Mouse (Mus musculus) regulatory T cell (primary cell): ENCODE measurements at regions not wholly inside any gene's neighbourhood (a gene's known extent, or its start where the extent isn't known, plus 50 kb on each side); places are given as distances from the start of the nearest gene placed in this dataset.

ENCODE experiments used
- in situ Hi-C: fragments of 300-600 bp; cut with MboI, MseI; formaldehyde crosslinking; loops from one replicate; pipeline ENCODE4 v1.15.1; 2025; ENCODE audit warnings: high pct_unique_total_duplicates

DNA sequence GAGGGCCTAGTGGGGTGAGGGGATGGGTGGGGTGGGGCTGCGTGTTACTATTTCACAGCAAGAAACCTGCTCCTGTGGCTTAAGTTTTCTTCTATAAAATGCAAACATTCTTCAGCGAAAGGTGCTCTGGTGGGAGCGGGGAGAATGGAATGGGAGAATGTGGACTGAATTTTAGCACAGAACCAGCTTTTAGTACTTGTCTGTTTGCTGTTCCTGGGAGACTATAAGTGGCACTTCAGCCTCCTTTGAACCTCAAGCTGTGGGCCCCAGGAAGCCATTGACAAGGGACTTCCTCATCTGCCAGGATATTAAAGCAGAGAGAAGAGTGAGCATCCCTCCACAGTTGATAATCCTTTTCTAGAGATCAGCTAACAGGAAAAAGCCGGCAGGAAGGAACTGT is 580.2 kb downstream of the Zfp706 start:
- in situ Hi-C loops: no loop called here

DNA sequence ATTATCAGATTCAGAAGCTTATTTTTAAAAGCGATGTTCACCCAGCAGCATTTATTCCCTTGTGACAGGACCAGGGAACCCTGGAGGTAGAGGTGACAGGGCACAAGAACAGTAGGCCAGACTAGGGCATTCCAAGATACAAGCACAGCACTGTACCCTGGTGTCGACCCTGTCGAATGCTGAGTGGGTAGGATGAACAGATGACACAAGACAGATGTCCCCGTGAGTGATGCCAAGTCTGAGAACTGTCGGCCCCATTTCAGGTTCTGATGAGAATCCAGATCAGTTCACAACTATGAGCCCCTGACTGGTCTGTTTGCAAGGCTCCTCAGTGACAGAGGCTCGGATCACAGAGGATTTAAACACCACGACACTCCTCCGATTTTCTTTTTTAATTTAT is 581.7 kb downstream of the Zfp706 start:
- in situ Hi-C loops: no loop called here

DNA sequence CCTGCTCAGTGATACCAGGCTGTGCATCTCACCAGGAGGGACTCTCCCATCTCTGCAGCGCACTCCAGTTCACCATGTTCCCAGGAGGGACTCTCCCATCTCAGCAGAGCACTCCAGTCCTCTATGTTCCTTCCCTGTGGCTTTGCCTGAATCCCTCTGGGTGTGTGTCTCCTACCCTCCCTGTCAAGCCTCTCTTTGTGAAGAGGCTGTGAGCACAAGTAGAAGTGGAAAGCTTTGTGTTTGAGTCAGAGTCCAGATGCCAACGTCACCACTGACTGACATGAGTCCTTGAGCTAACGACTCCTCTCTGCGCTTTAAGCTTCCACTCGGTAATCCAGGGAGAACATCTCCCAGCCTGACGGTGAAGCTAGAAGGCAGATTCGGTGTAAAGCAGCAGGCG is 583.5 kb downstream of the Zfp706 start:
- in situ Hi-C loops: no loop called here

DNA sequence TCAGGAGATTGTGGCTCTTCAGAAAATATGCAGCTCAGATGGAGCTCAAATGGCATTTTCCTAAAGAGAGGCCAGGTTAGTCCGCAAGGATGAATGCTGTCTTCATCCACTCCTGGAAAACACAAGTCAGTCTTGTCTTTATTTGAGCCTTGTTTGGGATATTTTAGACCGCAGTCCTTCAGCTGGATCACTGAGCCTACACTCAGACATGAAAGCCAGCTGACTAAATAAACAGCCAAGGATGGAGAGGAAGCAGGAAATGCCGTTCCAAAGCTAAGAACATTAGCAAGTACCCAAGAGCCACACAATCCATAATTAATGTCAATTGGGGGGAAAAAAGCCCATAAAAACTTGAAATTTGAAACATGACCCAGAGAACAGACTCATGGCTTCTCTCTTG is 584.8 kb downstream of the Zfp706 start:
- in situ Hi-C loops: no loop called here

DNA sequence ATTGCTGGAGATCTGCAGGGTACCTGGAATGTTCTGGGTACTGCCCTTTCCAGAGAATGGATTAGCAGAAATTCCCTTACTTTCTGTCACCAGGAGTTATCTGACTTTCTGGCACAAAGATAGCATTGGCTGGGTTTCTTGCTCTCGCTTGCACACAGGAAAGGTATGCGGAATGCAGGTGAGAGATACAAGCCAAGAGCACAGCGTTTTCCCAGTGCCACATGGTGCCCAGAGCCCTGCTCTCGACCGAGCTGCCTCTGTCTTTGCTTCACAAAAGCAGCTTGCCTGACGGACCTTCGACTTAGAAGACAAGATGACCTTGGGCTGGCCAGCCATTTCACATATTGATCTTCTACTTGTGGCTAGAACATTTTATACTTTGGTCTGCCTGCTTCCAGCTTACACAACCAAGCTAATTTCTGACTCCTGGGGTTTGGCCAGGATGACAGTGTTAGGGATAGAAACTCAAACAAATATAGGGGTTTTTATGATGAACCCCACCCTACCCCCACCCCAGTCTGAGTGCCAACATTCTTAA is 587.6 kb downstream of the Zfp706 start:
- in situ Hi-C loops: no loop called here

DNA sequence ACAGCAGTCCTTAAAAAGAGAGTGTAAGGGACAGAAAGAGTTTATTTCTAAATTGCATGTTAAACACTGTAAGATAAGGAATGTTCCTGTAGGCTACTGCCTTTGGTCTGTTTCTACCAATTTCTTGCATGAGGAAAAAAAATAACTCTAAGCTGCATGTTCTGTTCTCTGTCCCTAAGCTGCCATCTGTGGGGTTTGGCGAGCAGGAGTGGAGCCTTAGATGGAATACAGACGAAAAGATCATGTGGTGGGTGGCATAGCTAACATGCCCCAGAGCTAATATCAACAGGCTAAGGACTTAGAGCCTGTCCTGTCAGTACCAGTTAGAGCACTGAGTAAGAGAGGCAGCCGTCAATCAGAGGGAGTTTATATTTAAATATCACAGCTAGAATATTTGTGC is 590.1 kb downstream of the Zfp706 start:
- in situ Hi-C loops: no loop called here

DNA sequence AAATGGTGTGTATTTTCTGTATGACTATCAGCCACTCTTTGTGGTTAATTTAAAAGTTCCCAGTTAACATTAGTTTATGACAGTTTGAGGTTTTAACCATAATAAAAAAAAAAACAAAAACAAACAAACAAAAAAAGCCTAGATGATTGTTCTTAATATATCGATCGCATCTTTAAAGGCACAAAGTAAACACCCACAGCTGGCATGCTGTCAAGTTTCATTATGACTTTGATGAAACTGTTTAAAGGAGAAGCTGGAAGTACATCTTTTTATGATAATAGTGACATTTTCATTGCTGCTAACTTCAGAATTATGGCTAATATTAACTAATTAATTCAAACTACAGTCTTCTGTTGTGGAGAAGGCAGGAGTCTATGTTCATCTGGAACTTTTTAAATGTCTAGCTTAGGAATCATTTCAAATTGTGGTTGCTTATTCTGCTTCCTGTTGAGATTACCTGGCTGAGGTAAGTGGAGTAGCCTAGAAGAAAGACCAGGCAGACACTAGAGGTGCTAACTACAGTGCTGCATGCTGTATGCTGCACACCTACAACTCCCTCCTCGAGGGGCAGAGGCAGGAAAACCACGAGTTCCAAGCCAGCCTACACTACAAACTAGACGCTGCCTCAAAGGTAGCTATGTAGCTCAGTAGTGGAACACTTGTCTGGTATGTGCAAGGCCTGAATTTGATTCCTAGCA is 591.9 kb downstream of the Zfp706 start:
- in situ Hi-C loops: no loop called here

DNA sequence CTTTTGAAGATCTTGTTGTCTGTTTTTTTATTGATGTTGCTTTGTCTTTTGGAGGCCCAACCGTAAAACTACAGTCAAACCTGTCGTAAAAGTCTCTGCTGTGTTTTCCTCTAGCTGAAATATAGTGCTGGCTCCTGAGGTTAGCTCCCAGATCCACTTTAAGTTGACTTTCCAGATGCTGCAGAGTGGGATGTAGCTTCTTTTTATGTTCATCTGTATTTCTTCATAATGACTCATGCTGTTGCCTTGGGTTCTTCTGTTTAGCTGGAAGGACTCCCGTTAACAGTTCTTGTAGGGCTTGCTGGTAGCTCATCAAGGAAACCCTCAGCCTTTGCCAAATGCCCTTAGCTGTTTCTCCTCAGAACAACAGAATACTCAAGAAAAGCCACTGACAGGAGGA is 595.6 kb downstream of the Zfp706 start:
- in situ Hi-C loops: no loop called here

DNA sequence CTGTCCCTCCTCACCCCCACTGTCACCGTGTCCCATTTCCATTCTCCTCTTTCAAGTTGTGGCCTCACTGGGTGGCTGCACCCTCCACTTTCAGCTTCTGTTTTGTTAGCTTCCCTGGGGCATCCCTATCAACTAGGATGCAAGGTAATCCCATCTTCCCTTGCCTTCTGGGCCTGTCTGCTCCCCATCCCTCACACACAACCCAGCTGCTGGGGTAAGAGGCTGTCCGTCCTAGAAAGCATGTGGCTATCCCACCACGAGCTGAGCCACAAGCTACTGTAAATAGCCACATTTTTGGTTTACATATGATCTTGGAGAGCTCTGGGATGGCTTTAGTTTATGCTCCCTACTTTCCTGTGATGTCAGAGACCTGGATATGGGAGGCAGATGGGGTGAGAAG is 602.1 kb downstream of the Zfp706 start:
- in situ Hi-C loops: no loop called here

DNA sequence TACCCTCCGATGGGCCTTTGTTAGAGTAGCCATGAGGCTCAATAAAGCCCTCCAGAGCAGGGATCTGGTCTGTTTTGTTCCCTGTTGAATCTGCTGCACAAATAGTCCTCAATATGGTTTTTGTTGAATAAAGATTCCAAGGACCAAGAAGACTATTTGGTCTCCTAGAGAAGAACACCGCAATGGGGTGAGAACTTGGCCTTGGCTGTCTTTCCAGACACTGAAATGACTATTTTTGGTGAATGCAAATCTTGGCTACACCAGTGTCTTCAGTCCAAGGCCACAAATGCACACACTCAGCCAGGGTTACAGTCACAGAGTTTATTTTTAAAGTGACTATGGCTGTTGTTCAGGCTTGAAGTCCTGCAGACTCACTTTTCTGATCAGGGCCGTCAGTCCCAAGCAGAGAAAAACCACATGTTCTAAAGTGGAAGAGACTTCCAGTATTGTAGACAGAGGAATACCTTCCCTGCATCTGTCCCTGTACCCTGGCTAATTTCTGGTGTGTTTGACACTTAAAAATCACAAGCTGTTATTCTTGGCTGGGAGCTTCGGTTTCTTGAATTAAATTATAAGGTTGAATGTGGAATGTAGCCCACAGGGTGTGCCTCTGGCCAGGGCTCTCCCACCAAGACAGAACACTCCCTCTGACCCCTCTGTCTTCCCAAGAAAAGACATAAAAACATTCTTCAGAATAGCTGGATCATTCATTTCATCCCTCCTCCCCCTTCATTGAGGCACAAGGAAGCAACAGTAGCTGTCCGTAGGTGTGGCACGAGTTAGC is 604.0 kb downstream of the Zfp706 start:
- in situ Hi-C loops: no loop called here

DNA sequence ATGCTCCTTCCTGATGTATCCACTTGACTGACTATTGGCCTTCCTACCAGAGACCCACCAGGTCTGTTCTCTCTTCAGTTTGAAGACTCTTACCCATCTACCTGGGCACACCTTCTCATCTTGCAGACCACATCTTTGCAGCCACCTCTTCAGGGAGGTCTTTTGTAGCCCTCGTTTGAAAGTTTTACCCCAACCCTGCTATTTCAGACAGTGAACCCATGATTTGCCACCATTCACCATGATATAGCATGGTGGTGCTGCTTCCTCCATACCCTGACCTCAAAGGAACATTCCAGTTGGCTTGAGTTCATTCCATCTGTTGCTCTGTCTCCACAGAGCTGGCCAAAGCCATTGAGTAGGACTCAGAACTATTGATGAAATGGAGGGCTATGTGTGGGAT is 605.5 kb downstream of the Zfp706 start:
- in situ Hi-C loops: no loop called here

DNA sequence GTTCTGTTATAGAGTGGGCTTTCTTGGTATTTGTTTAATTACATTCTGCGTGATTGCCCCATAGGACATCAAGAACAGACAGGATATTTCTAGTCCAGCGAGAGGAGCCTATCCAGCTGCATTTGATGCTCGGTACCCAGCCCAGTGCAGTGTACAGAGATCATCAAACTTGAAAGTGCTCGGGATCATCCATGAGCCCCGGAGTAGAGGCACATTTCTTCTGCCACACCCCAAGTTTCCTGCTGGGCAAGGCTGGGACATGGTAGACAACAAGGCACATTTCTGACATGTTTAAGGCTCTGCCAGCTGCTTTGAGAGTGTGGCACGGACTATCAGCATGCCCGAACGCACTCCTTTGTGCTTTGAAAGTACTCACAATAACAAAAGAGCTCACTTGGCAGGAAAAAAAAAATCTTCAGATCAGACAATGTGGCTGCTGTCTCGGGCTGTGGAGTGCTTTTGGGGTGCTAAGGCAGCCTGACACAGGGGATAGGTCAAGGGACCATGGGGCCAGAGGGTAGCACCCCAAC is 607.2 kb downstream of the Zfp706 start:
- in situ Hi-C loops: no loop called here

DNA sequence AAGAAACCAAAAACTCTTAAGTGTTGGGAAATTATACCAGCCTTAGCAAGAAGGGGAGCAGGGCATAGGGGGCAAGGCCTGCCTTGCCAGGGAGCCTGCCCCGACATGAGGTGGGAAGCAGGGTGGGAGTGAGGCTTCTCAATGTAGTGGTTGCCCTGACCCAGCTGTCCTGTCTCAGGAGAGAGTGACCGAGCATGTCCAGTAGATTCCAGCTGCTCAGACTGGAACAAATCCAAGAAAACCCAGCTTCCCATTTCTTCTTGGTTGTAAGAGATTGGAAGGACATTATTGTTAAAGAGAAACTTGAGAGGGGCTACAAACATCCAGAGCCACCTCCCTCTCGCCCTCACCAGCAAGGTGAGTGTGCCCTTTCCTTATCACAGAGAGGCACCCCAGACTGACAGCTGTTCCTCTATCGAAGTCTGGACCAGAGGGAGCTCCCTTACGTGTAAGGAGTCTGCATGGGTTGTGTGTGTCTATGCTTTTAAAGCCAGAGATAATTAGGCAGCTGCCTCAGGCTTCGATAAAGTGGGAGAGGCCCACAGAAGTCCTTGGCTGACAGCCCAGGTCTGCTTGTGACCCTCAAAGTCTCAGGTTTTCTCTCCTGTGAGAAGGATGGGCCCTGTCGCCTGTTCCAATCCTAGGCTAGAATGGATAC is 608.1 kb downstream of the Zfp706 start:
- in situ Hi-C loops: loop anchor here (5.0 kb wide), 1 partner anchor 42 kb away; no protein-coding TSS in a partner anchor

DNA sequence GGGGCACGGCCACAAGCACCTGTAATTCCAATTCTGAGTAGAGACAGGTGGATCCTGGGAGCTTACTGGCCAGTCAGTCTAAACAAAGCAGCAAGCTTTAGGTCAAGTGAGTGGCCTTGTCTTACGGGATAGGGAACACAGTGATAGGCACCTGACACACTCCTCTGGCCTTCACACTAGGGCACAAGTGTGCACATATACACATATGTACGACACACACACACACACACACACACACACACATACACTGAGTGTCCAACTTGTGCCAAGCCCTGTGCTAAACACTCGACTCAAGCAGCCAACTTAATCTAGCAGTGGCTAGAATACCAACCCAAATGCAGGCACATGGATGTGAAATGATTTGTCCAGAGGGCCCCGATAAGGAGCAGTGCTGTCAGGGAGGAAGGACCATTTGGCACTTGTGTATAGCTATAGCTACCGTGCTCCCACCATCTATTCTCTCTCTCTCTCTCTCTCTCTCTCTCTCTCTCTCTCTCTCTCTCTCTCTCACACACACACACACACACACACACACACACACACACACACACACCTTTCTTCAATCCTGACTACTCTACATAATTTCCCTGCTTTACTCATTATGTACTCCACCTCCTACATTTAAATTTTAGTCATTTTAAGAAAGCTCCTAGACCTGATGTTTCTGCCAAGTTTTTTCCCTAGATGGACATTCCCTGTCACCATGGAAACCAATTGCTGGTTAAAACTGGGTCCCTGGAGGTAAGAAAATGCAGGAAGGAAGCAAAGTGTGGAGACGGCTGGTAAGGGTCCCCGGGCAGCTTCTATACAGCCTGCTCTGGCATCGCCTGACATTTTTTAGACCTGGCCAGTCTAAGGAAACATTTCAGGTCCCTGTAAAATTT is 609.2 kb downstream of the Zfp706 start:
- in situ Hi-C loops: loop anchor here (5.0 kb wide), 1 partner anchor 41 kb away; no protein-coding TSS in a partner anchor

DNA sequence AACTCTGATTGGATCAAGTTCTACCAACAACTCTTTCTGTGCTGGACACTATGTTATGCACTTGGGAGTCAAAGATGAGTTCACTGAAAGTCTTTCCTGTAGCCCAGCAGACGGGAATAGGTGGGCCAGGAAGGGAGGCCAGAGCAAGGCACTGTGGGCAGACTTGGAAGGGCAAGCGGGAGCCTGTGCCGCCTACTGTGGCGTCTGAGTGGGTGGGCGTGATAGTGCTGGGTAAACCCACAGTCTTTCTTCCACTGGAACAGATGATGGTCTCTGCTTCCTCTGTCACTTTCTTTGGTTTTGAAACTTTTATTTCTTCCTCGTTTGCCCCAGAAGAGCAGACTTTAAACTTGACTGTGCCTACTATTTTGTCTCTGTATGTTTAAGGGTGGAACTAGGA is 610.8 kb downstream of the Zfp706 start:
- in situ Hi-C loops: loop anchor here (5.0 kb wide), 1 partner anchor 39 kb away; no protein-coding TSS in a partner anchor

DNA sequence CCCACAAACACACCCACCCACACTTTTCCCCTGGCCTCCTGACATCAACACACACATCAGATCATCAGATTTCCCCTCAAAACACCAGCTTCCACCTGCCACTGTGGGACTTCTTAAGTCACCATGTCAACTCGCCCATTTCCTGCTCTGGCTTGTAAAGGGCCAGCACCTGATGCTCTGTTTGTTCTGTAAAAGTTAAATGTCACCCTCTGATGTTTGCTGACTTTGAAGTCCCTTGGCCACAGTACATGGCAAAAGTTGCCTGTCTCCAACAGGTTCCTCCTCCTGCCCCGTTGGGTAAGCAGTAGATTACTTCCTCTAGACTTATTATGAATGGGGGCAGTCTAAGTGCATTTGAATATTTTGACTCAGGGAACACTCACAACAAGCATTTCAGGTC is 611.3 kb downstream of the Zfp706 start:
- in situ Hi-C loops: loop anchor here (5.0 kb wide), 1 partner anchor 39 kb away; no protein-coding TSS in a partner anchor

DNA sequence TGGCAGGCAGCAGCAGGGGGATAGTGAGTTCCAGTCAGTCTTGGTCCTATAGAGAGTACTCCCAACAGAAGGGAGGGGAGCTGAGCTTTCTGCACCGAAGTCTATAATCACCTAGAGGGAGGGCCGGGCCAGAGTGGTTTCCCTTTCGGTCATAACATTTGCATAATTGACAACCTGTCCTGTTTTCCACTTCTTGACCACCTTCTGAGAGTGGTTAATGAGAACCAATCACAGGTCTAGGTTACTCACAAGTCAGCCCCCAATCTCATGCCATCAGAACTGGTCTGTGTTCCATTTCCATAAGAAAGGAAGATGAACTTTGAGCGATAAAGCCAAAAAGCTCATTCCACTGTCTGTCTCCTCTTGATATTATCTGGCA is 611.9 kb downstream of the Zfp706 start:
- in situ Hi-C loops: loop anchor here (5.0 kb wide), 1 partner anchor 38 kb away; no protein-coding TSS in a partner anchor

DNA sequence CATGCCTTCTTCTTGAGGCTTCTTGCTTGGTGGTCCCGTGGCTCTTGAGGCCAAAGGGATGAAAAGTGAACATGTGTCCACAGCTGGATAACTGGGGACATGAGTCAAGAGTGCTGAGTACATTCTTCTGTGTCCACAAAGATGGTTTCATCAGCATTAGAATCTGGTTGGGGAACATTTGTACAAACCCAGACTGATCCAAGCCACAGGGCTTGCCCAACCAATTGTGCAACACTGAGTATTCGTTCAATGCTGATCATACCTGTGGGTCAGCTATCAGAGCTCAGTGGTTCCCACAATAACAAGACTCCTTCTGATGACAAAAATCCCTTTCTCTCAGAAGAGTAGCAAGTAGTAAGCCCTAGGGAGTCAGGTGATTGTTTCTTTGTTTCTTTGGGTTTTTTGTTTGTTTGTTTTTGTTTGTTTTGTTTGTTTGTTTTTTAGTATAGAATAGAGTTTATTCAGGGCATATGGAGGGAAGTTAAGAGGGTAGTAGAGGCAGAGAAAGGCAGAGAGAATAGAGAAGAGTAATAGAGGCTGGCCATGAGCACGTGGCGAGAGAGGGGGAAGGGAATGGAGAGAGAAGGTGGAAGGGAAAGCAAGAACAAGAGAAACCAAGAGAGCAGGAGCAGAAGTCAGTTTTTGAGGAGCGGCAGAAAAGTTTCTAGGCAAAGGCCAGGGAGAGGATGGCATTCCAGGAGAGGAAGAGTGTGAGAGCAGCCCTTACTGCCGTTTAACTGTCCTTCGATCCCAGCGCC is 612.5 kb downstream of the Zfp706 start:
- in situ Hi-C loops: loop anchor here (5.0 kb wide), 1 partner anchor 38 kb away; no protein-coding TSS in a partner anchor

DNA sequence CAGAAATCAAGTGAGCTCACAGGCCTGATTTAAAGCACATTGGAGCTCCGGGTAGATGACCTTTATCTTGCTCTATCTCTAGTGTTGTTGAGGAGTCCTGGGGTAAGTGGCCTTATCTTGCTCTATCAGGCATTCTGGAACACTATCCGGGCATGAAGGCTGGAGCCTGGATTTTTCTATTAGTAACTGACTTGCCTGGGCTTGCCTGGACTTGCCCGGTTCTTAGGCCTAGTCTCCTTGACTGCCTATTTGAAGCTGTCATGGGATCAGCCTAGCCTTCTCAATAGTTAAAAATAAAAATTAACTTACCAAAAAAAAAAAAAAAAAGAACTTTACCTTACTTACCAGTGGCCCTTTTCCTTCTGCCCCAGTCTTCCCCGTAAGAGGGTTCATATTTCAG is 617.8 kb downstream of the Zfp706 start:
- in situ Hi-C loops: no loop called here

DNA sequence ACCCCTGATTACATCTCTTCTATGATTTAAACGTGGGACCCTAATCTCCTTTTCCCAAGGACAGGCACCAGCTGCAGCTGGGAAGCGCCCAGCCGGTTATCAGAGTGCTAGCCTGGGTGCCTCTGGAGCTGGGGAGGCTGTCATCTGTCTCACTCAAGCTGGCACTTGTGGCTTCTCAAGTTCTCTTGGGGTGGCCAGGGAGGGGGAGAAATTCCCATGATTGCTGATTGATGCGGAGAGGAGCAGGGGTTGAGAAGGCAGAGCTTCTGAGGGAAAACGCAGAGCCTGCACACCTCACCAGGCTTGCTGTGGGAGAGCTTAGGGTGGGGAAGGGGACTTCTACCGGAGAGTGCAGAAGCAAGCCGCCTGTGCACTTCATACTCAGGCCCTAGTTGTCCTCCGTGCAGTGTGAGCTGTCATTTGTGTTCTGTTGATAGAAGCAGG is 626.3 kb downstream of the Zfp706 start:
- in situ Hi-C loops: no loop called here
